Mouse (Mus musculus) lung, embryonic 16.5 days (tissue): Measurements from ENCODE around the gene Wdr1. TPM values are rescaled to one million over a fixed set of nuclear protein-coding genes. Genes with fewer than 3 reads are reported as not detected.

Experiments used
- ATAC-seq: fragments of 200-750 bp; cut with Nextera tagmentation; 2 replicates; pipeline ENCODE4 v1.8.0; 2017; ENCODE audit warnings: low read depth, mild to moderate bottlenecking, moderate library complexity
- H3K27ac ChIP-seq: fragments of 300-500 bp; sonication (generic); 2 replicates; pipeline ENCODE4 v1.5.1; 2014; ENCODE audit warnings: mild to moderate bottlenecking, control low read depth, low read length
- H3K27me3 ChIP-seq: fragments of 300-500 bp; sonication (generic); 2 replicates; pipeline ENCODE4 v1.6.1; 2014; ENCODE audit warnings: low read depth, low read length, mixed read lengths; ENCODE audit not compliant: control insufficient read depth, insufficient read depth
- H3K36me3 ChIP-seq: fragments of 300-500 bp; sonication (generic); 2 replicates; pipeline ENCODE4 v1.6.1; 2014; ENCODE audit warnings: low read length; ENCODE audit not compliant: control insufficient read depth, insufficient read depth
- H3K4me1 ChIP-seq: fragments of 300-500 bp; sonication (generic); replicated peaks from 2 replicates; pipeline ENCODE4 v1.6.1; 2014; ENCODE audit warnings: low read length, mixed read lengths; ENCODE audit not compliant: control insufficient read depth, insufficient read depth
- H3K4me2 ChIP-seq: fragments of 300-500 bp; sonication (generic); 2 replicates; pipeline ENCODE4 v1.6.1; 2014; ENCODE audit warnings: low read depth, low read length, control low read depth
- H3K4me3 ChIP-seq: fragments of 300-500 bp; sonication (generic); 2 replicates; pipeline ENCODE4 v1.5.1; 2014; ENCODE audit warnings: mild to moderate bottlenecking, low read length, control low read depth
- H3K9ac ChIP-seq: fragments of 300-500 bp; sonication (generic); 2 replicates; pipeline ENCODE4 v1.6.1; 2014; ENCODE audit warnings: low read length, control low read depth
- H3K9me3 ChIP-seq: fragments of 300-500 bp; sonication (generic); 2 replicates; pipeline ENCODE4 v1.6.1; 2016; ENCODE audit warnings: low read length; ENCODE audit not compliant: control insufficient read depth
- WGBS: fragments of 180-500 bp; shearing (Covaris S2); extraction: QIAGEN DNeasy Blood & Tissue Kit; methylation state at CpG from one replicate; pipeline ENCODE4 v1.1.7; 2014; 5-methylcytosine and 5-hydroxymethylcytosine counted together
- polyA plus RNA-seq: library from polyadenylated mRNA; unstranded; fragments of >200 nt; fragmentation: Nextera tagmentation; extraction: Ambion mirVana; gene quantifications from 2 replicates; pipeline ENCODE4 v1.2.1, GENCODE M21; 2015

The Wdr1 gene
- polyA plus RNA-seq, 1 experiment from 2014 or later: 207 TPM

DNA sequence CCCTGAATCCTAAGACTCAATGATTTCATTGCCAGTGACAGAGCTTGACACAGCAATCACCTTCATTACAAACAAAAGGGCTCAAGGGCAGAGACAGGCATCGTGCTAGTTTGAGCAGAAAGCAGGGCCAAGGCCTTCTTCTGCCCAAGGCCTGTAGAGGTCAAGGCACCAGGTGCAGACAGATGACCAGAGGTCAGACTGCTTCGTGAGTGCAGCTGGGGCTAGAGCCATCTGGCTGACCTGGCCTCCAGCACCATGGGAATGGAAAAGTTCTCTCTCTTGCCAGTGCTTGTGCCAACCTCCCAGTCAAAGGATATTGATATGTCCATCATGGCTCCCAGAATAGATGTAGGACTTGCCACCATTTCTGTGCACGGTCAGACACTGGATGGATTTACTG lies 26.2 kb downstream of the Wdr1 start:
- no peak overlapping the region for H3K4me2 ChIP-seq
- H3K4me1 ChIP-seq: no peaks in the 10 kb centered on the region
- H3K36me3 ChIP-seq: peaks cover 65% of the 10 kb centered on the region
- no peaks in the 10 kb centered on the region for H3K27me3 ChIP-seq
- WGBS: 82% methylated on average over 3 of the region's 3 CpGs
- ATAC-seq: no peak
- H3K4me3 ChIP-seq: no peak overlapping the region
- no peak overlapping the region for H3K9ac ChIP-seq
- no peaks in the 10 kb centered on the region for H3K9me3 ChIP-seq
- no peak overlapping the region for H3K27ac ChIP-seq

GRCm38 (mm10) chr5:38532084-38532483 lies 30.9 kb downstream of the Wdr1 start:
- no peak for ATAC-seq
- Histone ChIP-seq H3K27ac (no peak overlapping the region), H3K9me3 (no peaks in the 10 kb centered on the region), H3K27me3 (no peaks in the 10 kb centered on the region), H3K4me1 (no peaks in the 10 kb centered on the region), H3K36me3 (peaks cover 86% of the 10 kb centered on the region), H3K4me3 (no peak overlapping the region), H3K9ac (no peak overlapping the region), H3K4me2 (no peak overlapping the region)
- WGBS: 88% methylated on average over 4 of the region's 4 CpGs

- Histone ChIP-seq H3K9ac (no peak overlapping the region), H3K4me3 (no peak overlapping the region), H3K4me2 (no peak overlapping the region), H3K27ac (no peak overlapping the region), H3K9me3 (no peaks in the 10 kb centered on the region), H3K36me3 (peaks cover 71% of the 10 kb centered on the region), H3K27me3 (no peaks in the 10 kb centered on the region), H3K4me1 (no peaks in the 10 kb centered on the region)
- 75% methylated on average over 6 of the region's 6 CpGs for WGBS
- no peak for ATAC-seq
Measured at GRCm38 (mm10) chr5:38529724-38530428, 33.1 kb downstream of the Wdr1 start.

GRCm38 (mm10) chr5:38522977-38523376 lies 40.0 kb downstream of the Wdr1 start:
- no peaks in the 10 kb centered on the region for H3K4me1 ChIP-seq
- 93% methylated on average over 5 of the region's 5 CpGs for WGBS
- no peak for ATAC-seq
- H3K36me3 ChIP-seq: peaks cover 15% of the 10 kb centered on the region
- no peaks in the 10 kb centered on the region for H3K9me3 ChIP-seq
- no peak overlapping the region for H3K9ac ChIP-seq
- H3K27me3 ChIP-seq: no peaks in the 10 kb centered on the region
- no peak overlapping the region for H3K4me2 ChIP-seq
- H3K27ac ChIP-seq: no peak overlapping the region
- no peak overlapping the region for H3K4me3 ChIP-seq

GRCm38 (mm10) chr5:38520838-38521237 lies 42.2 kb downstream of the Wdr1 start:
- Histone ChIP-seq H3K9me3 (no peaks in the 10 kb centered on the region), H3K27ac (no peak overlapping the region), H3K36me3 (peaks cover 2% of the 10 kb centered on the region; the same call in 1 of the 2 replicates), H3K4me1 (no peaks in the 10 kb centered on the region; the same call in 1 of the 2 replicates), H3K9ac (no peak overlapping the region), H3K4me2 (no peak overlapping the region), H3K4me3 (no peak overlapping the region), H3K27me3 (no peaks in the 10 kb centered on the region)
- WGBS: 53% methylated on average over 1 of the region's 1 CpGs
- no peak for ATAC-seq

- H3K4me2 ChIP-seq: no peak overlapping the region
- H3K27ac ChIP-seq: no peak overlapping the region
- no peak for ATAC-seq
- no peak overlapping the region for H3K9ac ChIP-seq
- H3K27me3 ChIP-seq: no peaks in the 10 kb centered on the region
- H3K4me1 ChIP-seq: no peaks in the 10 kb centered on the region; the same call in 1 of the 2 replicates
- WGBS: 53% methylated on average over 6 of the region's 6 CpGs
- no peaks in the 10 kb centered on the region for H3K9me3 ChIP-seq
- H3K4me3 ChIP-seq: no peak overlapping the region
- H3K36me3 ChIP-seq: no peaks in the 10 kb centered on the region
Measured at GRCm38 (mm10) chr5:38516267-38516666, 46.8 kb downstream of the Wdr1 start.

- no peak for ATAC-seq
- H3K27me3 ChIP-seq: no peaks in the 10 kb centered on the region
- 12% methylated on average over 2 of the region's 2 CpGs for whole genome bisulfite sequencing
- no peaks in the 10 kb centered on the region for H3K36me3 ChIP-seq
- no peak overlapping the region for H3K27ac ChIP-seq
- H3K4me1 ChIP-seq: no peaks in the 10 kb centered on the region; the same call in 1 of the 2 replicates
- H3K4me2 ChIP-seq: no peak overlapping the region
- H3K4me3 ChIP-seq: no peak overlapping the region
- H3K9me3 ChIP-seq: no peaks in the 10 kb centered on the region
- H3K9ac ChIP-seq: no peak overlapping the region
Measured at GRCm38 (mm10) chr5:38512991-38513390, 50.0 kb downstream of the Wdr1 start.

DNA sequence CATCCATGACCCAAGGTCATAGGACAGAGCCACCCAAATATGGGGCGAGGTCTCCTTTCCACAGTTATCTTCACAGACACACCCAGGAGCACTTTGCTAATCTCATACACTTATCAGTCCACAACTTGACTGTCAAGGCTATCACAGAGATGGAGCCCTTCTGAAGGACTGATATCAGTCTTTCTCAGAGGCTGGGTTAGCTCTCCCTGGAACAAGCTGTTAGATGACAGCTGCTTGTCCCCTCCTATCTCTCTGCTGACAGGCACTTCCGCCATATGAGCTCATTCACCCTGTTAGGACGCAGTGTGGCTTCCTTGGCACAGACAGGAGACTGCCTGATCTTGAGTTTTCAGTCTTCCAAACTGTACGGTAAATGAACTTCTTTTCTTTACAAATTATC lies 53.5 kb downstream of the Wdr1 start:
- Histone ChIP-seq H3K4me2 (no peak overlapping the region), H3K4me1 (no peaks in the 10 kb centered on the region), H3K27me3 (no peaks in the 10 kb centered on the region), H3K4me3 (no peak overlapping the region), H3K9ac (no peak overlapping the region), H3K27ac (no peak overlapping the region), H3K9me3 (no peaks in the 10 kb centered on the region), H3K36me3 (no peaks in the 10 kb centered on the region)
- 54% methylated on average over 4 of the region's 4 CpGs for WGBS
- no peak for ATAC-seq

GRCm38 (mm10) chr5:38505435-38505765 lies 57.6 kb downstream of the Wdr1 start:
- no peaks in the 10 kb centered on the region for H3K4me1 ChIP-seq
- H3K9me3 ChIP-seq: no peaks in the 10 kb centered on the region
- no peak overlapping the region for H3K4me2 ChIP-seq
- WGBS: 69% methylated on average over 3 of the region's 3 CpGs
- H3K27ac ChIP-seq: no peak overlapping the region
- H3K27me3 ChIP-seq: no peaks in the 10 kb centered on the region
- no peaks in the 10 kb centered on the region for H3K36me3 ChIP-seq
- no peak overlapping the region for H3K4me3 ChIP-seq
- no peak overlapping the region for H3K9ac ChIP-seq
- ATAC-seq: peak; percentile 10; the same call in 1 of the 2 replicates
